Mouse (Mus musculus): ENCODE data around the gene Spice1. TPM values are rescaled to one million over a fixed set of nuclear protein-coding genes. Genes with fewer than 3 reads are reported as not detected.
A peak's percentile ranks its signal among the peaks of the same experiment; 100 is the strongest.

The Spice1 gene
- polyA plus RNA-seq, 1 experiment from 2014 or later: 25.1 TPM

DNA sequence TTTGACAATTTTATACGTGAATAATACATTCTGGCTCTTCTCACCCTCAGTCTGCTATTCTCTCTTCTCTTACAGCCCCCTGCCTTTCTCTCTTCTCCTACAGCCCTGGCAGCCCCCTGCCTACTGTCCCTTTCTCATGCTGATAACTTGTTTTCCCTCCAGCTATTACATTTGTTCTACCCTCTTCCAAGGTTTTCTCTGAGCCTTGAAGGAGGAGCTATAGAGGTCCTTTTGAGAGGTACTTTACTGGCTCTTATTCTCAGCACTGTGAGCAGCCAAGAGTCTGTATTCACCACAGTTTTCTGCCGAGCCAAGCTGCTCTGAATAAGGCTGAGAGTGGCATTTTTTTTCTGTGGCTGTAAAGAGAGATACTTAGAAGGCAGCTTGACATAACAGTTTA lies 36.6 kb downstream of the Spice1 start:
- 42% methylated on average over 2 of the region's 2 CpGs for WGBS
- H3K4me3 ChIP-seq: no peak overlapping the region
- 0 out of 2 replicates have a peak, but pooled peaks cover 9% of the 10 kb centered on the region for H3K4me1 ChIP-seq
- no peaks in the 10 kb centered on the region for H3K27me3 ChIP-seq
- H3K9me3 ChIP-seq: no peaks in the 10 kb centered on the region
- no peak overlapping the region for H3K9ac ChIP-seq
- no peak overlapping the region for H3K27ac ChIP-seq
- H3K36me3 ChIP-seq: peaks cover 13% of the 10 kb centered on the region; the same call in 1 of the 2 replicates
- no peak overlapping the region for H3K4me2 ChIP-seq
- no peak for ATAC-seq (ENCODE audit: insufficient number of reproducible peaks, low FRiP score, low TSS enrichment, low read depth)

DNA sequence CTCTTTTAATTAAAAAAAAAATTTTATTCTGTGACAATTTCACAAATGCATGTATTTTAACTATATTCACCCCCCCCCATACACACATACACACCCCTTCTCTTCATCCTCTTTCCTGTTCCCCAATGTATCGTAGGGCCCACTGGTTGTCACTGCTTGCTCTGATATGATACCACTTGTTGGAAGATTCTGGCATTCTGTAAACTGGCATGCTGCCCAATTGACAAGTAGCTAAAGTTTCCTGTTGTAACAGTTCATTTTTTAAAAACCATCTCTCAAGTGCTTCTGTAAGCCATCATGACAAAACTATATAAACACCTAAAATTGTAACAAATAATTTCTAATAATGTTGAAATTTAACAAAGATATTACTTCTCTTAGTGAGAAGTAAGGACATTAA lies 37.3 kb downstream of the Spice1 start:
- Histone ChIP-seq H3K4me1 (0 out of 2 replicates have a peak, but pooled peaks cover 9% of the 10 kb centered on the region), H3K36me3 (peaks cover 12% of the 10 kb centered on the region; the same call in 1 of the 2 replicates), H3K27ac (no peak overlapping the region), H3K9ac (no peak overlapping the region), H3K4me2 (no peak overlapping the region), H3K4me3 (no peak overlapping the region), H3K9me3 (no peaks in the 10 kb centered on the region), H3K27me3 (no peaks in the 10 kb centered on the region)
- ATAC-seq (ENCODE audit: insufficient number of reproducible peaks, low FRiP score, low TSS enrichment, low read depth): no peak
- WGBS: 95% methylated on average over 1 of the region's 1 CpGs

DNA sequence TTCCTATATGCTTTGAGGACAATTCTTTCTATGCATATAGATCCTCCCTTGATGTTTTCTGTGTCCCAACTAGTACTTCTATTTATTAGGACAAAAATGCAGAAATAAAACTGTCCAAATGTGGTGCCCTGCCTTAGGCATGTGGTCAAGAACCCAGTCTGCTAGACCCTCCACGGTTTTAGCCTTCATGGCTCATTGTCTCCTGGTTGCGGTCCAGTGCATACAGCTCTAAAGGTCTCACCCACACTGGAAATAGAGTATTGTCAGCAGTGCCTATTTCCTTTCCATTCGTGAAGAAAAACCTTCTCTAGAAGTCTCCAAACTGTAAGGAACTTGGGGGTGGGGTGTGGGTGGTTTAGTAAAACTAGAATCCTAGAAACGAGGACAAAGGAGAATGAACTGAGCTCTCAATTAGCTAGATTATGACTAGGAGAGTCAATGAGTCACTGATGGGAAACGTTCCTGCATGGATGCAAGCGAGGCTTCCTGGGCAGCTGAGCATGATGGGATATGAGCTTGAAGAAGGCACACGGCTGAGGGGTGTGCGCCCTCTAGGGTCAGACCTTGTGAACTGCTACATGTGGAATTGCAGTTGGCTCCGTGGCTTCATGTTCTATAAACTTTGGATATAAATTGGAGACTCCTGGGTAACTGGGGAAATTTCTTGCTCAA lies 45.1 kb downstream of the Spice1 start:
- WGBS: 41% methylated on average over 9 of the region's 9 CpGs
- no peak for ATAC-seq (ENCODE audit: insufficient number of reproducible peaks, low FRiP score, low TSS enrichment, low read depth)
- Histone ChIP-seq H3K4me1 (peaks cover 9% of the 10 kb centered on the region), H3K9ac (no peak overlapping the region), H3K27me3 (no peaks in the 10 kb centered on the region), H3K4me2 (no peak overlapping the region), H3K27ac (no peak overlapping the region), H3K4me3 (no peak overlapping the region), H3K9me3 (no peaks in the 10 kb centered on the region), H3K36me3 (peaks cover 13% of the 10 kb centered on the region; the same call in 1 of the 2 replicates)

DNA sequence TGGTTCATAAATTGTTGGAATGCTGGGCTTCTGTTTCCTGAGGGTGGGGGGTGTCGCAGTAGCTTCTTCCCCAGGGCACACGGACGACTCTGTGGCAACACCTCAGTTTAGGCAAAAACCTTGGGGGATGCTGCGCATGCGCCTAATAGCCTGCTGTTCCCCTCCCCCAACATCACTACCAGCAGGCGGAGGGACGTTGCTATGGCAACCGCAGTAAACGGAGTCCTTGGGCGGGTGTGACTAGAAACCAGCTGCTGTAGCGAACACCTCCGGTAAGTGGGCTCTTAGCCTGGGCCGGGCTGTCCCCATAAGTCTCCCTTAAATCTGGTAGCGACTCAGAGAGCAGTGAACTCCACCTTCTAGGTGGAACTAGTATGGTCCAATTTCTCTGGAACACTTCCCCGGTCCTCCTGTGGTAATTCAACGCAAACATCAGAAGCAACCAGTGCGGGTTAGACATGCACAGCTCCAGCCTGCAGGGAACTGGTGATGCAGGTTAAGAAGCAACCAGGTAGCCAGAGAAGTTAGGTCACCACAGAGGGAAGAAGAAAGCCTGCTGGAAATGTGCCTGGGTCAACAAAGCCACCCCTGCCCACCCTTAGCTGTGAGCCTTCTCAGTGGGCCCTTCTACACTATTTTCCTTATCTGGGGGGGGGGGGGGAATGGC lies 47.8 kb downstream of the Spice1 start, which contains the start of gene Cfap44:
Cfap44 (plus strand) TSS at position 220 of the 667 bp plus-strand sequence.
- peak within 1 kb of the TSS; percentile 33; the same call in 1 of the 2 replicates for H3K27ac ChIP-seq

DNA sequence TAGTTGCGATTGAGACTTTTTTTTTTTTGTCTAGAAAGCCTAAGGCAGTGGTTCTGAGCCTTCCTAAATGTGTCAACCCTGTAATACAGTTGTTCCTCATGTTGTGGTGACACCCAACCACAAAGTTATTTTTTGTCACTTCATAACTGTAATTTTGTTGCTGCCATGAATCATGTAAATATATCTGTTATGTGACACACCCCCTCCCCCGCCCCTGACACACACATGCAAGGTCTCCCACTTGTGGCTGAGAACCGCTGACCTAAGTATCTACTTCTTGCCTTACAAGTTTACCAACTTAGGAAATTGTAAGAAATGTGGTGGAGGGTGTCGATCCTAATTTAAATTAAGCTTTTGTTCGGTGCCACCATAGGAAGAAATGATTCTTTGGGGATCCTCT lies 58.0 kb downstream of the Spice1 start:
- Histone ChIP-seq H3K36me3 (no peaks in the 10 kb centered on the region), H3K4me2 (no peak overlapping the region), H3K9me3 (no peaks in the 10 kb centered on the region), H3K27me3 (no peaks in the 10 kb centered on the region), H3K4me1 (no peaks in the 10 kb centered on the region), H3K9ac (no peak overlapping the region), H3K4me3 (no peak overlapping the region), H3K27ac (no peak overlapping the region)
- 89% methylated on average over 5 of the region's 5 CpGs for WGBS
- ATAC-seq (ENCODE audit: insufficient number of reproducible peaks, low FRiP score, low TSS enrichment, low read depth): no peak

More for the DNA sequence above, 47.8 kb downstream of the Spice1 start, which contains the start of gene Cfap44:
- Histone ChIP-seq H3K9ac (no peak within 1 kb of the TSS), H3K36me3 (no peaks in the 10 kb centered on the region), H3K27me3 (no peaks in the 10 kb centered on the region), H3K4me1 (peaks cover 9% of the 10 kb centered on the region), H3K4me2 (peak within 1 kb of the TSS; percentile 44), H3K4me3 (peak within 1 kb of the TSS; percentile 21), H3K9me3 (no peaks in the 10 kb centered on the region)
- under 1% methylated on average over 17 of the region's 17 CpGs for WGBS
- peak; percentile 75; the same call in 1 of the 2 replicates for ATAC-seq (ENCODE audit: insufficient number of reproducible peaks, low FRiP score, low TSS enrichment, low read depth)

DNA sequence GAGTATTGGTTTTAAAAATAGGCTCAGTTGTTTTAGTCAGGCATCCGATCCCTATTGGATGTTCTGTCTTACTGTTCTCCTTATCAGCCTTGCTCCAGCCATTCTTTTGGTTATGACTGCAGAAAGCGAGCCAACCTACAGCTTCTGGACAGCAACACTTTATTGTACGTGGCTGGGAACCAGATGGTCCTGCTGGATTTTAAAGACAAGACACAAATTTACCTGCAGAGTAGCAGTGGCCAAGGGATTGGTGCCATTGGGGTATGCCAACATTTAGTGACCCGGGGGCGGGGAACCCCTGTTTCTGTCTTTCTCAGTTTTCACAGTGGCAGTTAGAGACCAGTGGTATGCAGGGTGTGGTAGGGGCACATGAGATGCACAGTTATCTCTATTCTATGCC lies 60.3 kb downstream of the Spice1 start:
- H3K27ac ChIP-seq: no peak overlapping the region
- H3K4me3 ChIP-seq: no peak overlapping the region
- H3K4me2 ChIP-seq: no peak overlapping the region
- H3K27me3 ChIP-seq: no peaks in the 10 kb centered on the region
- H3K36me3 ChIP-seq: no peaks in the 10 kb centered on the region
- H3K9ac ChIP-seq: no peak overlapping the region
- H3K4me1 ChIP-seq: no peaks in the 10 kb centered on the region
- no peak for ATAC-seq (ENCODE audit: insufficient number of reproducible peaks, low FRiP score, low TSS enrichment, low read depth)
- no peaks in the 10 kb centered on the region for H3K9me3 ChIP-seq
- WGBS: 85% methylated on average over 5 of the region's 5 CpGs

DNA sequence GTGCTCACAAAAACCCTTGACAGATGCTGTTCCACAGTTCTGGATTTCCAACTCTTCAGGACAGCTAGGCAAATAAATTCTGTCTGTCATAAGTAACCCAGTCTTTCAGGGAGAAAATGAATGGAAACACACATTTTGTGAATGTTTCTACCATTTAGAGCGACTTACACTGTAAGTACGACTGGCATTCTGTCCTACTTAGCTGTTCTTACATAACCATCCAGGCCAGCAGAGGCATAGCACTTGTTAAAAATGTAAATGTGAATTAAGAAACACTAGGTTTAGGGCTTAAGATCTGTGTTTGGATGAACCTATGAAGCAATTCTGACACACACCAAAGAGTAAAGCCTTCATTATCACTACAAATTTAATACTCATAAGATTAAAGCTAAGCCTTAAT lies 61.4 kb downstream of the Spice1 start:
- no peaks in the 10 kb centered on the region for H3K9me3 ChIP-seq
- no peak overlapping the region for H3K27ac ChIP-seq
- no peak overlapping the region for H3K4me2 ChIP-seq
- H3K36me3 ChIP-seq: no peaks in the 10 kb centered on the region
- no peaks in the 10 kb centered on the region for H3K4me1 ChIP-seq
- ATAC-seq (ENCODE audit: insufficient number of reproducible peaks, low FRiP score, low TSS enrichment, low read depth): no peak
- no peak overlapping the region for H3K9ac ChIP-seq
- H3K4me3 ChIP-seq: no peak overlapping the region
- no peaks in the 10 kb centered on the region for H3K27me3 ChIP-seq
- 82% methylated on average over 2 of the region's 2 CpGs for WGBS

DNA sequence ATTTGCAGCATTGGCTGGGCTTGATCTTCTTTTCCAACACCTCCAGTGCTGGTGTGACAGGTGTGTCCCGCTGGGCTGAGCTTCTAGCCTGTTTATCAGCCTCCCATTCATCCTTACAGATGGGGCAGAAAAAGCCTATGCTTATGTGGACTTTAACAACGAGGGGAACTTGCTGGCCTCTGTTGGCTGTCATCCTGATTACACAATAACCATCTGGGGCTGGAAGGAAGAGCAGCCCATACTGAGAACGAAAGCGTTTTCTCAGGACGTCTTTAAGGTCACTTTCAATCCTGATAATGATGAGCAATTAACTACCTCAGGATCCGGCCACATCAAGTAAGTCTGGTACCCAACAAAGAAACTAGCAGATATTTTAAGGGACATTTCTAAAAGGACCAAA lies 63.3 kb downstream of the Spice1 start:
- ATAC-seq (ENCODE audit: insufficient number of reproducible peaks, low FRiP score, low TSS enrichment, low read depth): no peak
- no peaks in the 10 kb centered on the region for H3K36me3 ChIP-seq
- no peak overlapping the region for H3K9ac ChIP-seq
- no peak overlapping the region for H3K27ac ChIP-seq
- no peaks in the 10 kb centered on the region for H3K27me3 ChIP-seq
- WGBS: 60% methylated on average over 6 of the region's 6 CpGs
- H3K4me3 ChIP-seq: no peak overlapping the region
- H3K4me2 ChIP-seq: no peak overlapping the region
- no peaks in the 10 kb centered on the region for H3K4me1 ChIP-seq
- H3K9me3 ChIP-seq: no peaks in the 10 kb centered on the region

DNA sequence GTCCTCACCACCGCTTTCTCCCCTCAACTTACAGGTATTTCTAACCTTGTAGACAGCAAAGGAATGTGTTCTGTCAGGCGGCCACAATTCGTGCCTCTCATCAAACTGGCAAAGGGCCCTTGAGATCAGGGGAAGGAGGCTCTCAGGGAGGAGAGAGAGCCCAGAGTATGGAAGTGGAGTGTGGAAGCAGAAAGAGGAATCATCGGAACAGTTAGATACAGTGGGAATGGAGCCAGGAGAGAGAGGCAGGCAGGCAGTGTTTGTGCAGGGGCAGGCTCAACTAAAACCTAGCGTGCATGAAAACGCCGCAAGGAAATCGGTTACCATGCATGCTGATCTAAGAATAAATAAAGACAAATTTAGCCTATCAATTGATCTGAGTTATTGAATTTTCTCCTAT lies 70.7 kb downstream of the Spice1 start:
- no peaks in the 10 kb centered on the region for H3K36me3 ChIP-seq
- H3K9ac ChIP-seq: no peak overlapping the region
- no peak overlapping the region for H3K4me2 ChIP-seq
- WGBS: 64% methylated on average over 8 of the region's 8 CpGs
- H3K9me3 ChIP-seq: no peaks in the 10 kb centered on the region
- H3K4me3 ChIP-seq: no peak overlapping the region
- H3K27ac ChIP-seq: no peak overlapping the region
- ATAC-seq (ENCODE audit: insufficient number of reproducible peaks, low FRiP score, low TSS enrichment, low read depth): no peak
- no peaks in the 10 kb centered on the region for H3K27me3 ChIP-seq
- no peaks in the 10 kb centered on the region for H3K4me1 ChIP-seq

DNA sequence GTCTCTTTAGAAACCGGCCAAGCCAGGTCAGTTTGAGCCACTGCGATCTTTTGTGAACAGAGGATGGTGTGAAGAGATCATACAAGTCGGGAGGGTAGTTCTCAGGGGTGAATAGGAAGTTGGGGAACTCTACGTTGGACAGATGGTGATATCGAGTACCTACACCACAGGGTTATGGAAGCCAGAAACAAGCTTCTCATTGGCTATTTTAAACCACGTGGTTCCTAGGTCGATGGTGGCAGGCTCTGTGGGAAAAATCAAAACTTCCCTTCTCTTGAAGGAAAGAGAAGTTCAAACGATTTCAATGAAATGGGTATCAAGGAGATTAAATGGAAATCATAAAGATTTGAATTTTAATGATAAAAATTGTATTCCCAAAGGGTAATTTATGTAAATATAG lies 74.8 kb downstream of the Spice1 start:
- no peaks in the 10 kb centered on the region for H3K27me3 ChIP-seq
- no peak overlapping the region for H3K4me2 ChIP-seq
- H3K9me3 ChIP-seq: no peaks in the 10 kb centered on the region
- H3K4me3 ChIP-seq: no peak overlapping the region
- H3K9ac ChIP-seq: no peak overlapping the region
- WGBS: 87% methylated on average over 8 of the region's 8 CpGs
- no peaks in the 10 kb centered on the region for H3K36me3 ChIP-seq
- no peak overlapping the region for H3K27ac ChIP-seq
- no peak for ATAC-seq (ENCODE audit: insufficient number of reproducible peaks, low FRiP score, low TSS enrichment, low read depth)
- no peaks in the 10 kb centered on the region for H3K4me1 ChIP-seq

DNA sequence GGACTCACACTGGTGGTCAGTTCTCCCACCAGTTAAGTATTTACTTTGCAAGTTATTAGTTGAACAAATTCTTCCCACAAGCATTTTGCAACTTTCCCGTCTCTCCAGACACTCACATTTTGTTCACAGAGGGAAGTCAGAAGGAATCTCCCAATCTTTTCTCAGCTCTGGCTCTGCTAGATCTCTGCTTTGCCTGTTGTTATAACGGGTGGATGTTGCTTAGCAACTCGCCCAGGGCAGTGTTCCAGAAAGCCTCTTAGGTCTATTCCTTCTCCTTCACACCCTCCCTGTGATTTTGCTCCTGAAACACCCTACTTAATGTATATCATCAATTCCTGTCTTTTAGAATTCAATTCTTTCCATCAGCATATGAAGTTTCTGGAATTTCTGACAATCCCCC lies 76.6 kb downstream of the Spice1 start:
- 42% methylated on average over 3 of the region's 3 CpGs for WGBS
- Histone ChIP-seq H3K9ac (no peak overlapping the region), H3K4me1 (no peaks in the 10 kb centered on the region), H3K27me3 (no peaks in the 10 kb centered on the region), H3K4me2 (no peak overlapping the region), H3K36me3 (no peaks in the 10 kb centered on the region), H3K27ac (no peak overlapping the region), H3K9me3 (no peaks in the 10 kb centered on the region), H3K4me3 (no peak overlapping the region)
- no peak for ATAC-seq (ENCODE audit: insufficient number of reproducible peaks, low FRiP score, low TSS enrichment, low read depth)

DNA sequence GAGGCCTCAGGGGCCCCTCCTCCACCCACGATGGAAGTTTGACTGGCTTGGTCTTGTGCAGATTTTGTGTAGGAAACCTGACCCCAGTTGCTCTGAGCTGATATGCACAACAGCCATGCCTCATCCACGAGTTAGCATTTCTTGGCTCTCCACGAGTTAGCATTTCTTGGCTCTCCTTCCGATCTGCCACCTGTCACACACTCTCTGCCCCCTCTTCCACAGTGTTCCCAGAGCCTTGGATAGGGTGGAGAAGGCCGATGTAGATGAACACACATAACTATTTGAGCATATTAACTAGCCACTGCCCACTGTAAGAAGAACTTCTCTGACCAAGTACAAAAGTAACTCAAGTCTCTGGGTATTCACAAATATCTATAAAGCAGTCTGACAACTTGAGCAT lies 81.5 kb downstream of the Spice1 start:
- Histone ChIP-seq H3K9me3 (no peaks in the 10 kb centered on the region), H3K9ac (no peak overlapping the region), H3K27ac (no peak overlapping the region), H3K4me3 (no peak overlapping the region), H3K4me1 (no peaks in the 10 kb centered on the region), H3K4me2 (no peak overlapping the region), H3K27me3 (no peaks in the 10 kb centered on the region), H3K36me3 (no peaks in the 10 kb centered on the region)
- WGBS: 63% methylated on average over 5 of the region's 5 CpGs
- ATAC-seq (ENCODE audit: insufficient number of reproducible peaks, low FRiP score, low TSS enrichment, low read depth): no peak

All from limb, embryonic 15.5 days (tissue).